Mouse (Mus musculus): Measurements from ENCODE around the gene Slc2a5. TPM values are rescaled to one million over a fixed set of nuclear protein-coding genes. Genes with fewer than 3 reads are reported as not detected.

Slc2a5 gene
- 2.4 and 2.8 TPM in 2 replicates for polyA plus RNA-seq (2014; fragmentation: Nextera tagmentation; extraction: Ambion mirVana)

- no peak for ATAC-seq (ENCODE audit: low FRiP score)
- no peak within 1 kb of the TSS for H3K4me3 ChIP-seq (replicated peaks; ENCODE audit: low read length)
These were observed at the start of gene Slc2a5 for GRCm38 (mm10) chr4:150119055-150119454. Gene Slc2a5, plus strand, starts transcription at chr4:150119283.

GRCm38 (mm10) chr4:150070136-150070535, 48.9 kb upstream of the Slc2a5 start:
- Histone ChIP-seq H3K27ac (no peak overlapping the region), H3K4me1 (replicated peaks; ENCODE audit: control insufficient read depth, insufficient read depth, low read length) (no peaks in the 10 kb centered on the region), H3K9me3 (ENCODE audit: control insufficient read depth, low read length) (no peaks in the 10 kb centered on the region), H3K4me2 (replicated peaks) (no peak overlapping the region), H3K36me3 (replicated peaks; ENCODE audit: control insufficient read depth, insufficient read depth) (no peaks in the 10 kb centered on the region), H3K4me3 (replicated peaks; ENCODE audit: low read length) (no peak overlapping the region), H3K9ac (no peak overlapping the region), H3K27me3 (ENCODE audit: control insufficient read depth, insufficient read depth, low read length) (no peaks in the 10 kb centered on the region)
- DNase-seq (ENCODE audit: low spot score) (no peak), ATAC-seq (ENCODE audit: low FRiP score) (no peak)
- 50% methylated on average over 8 of the region's 8 CpGs for WGBS

More at GRCm38 (mm10) chr4:150119055-150119454, at the start of gene Slc2a5:
- H3K4me2 ChIP-seq (replicated peaks): peak within 1 kb of the TSS; percentile 39
- no peaks in the 10 kb centered on the region for H3K36me3 ChIP-seq (replicated peaks; ENCODE audit: control insufficient read depth, insufficient read depth)
- H3K27me3 ChIP-seq (ENCODE audit: control insufficient read depth, insufficient read depth, low read length): no peaks in the 10 kb centered on the region
- no peak within 1 kb of the TSS for H3K27ac ChIP-seq
- no peak within 1 kb of the TSS for H3K9ac ChIP-seq
- no peak for DNase-seq (ENCODE audit: low spot score)
- no peaks in the 10 kb centered on the region for H3K9me3 ChIP-seq (ENCODE audit: control insufficient read depth, low read length)
- 10% methylated on average over 12 of the region's 15 CpGs for WGBS
- H3K4me1 ChIP-seq (replicated peaks; ENCODE audit: control insufficient read depth, insufficient read depth, low read length): no peaks in the 10 kb centered on the region; the same call in 1 of the 2 replicates

DNA sequence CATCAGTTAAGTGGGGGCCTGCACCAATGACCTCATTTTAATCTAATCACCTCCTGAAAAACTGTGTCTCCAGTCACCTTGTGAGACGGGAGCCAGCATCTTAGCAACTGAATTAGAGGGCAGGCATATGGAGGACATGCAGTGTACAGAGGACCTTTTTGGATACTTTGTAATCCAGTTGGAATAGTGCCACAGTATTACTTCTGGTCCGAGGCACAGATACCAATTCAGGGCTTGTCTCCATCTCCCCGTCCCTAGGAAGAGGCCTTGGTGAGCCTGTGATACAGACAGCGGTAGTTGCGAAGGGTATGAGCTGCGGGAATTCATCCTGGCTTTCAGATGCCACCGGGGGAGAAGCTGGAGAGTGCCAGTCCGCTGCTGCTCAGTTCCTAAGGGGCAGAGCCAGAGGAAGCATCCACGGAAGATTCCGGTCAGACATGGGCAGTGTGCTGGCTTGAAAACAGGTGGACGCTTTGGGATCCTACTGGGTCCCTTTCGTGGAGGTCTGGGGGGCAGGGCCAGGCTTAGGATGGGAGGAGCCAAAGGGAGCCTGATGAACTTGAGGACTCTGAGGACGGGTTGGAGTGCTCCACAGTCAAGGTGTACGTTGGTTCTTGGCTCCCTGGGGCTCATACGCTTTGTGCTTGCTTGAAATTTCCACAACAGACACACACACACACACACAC, 46.5 kb upstream of the Slc2a5 start:
- Histone ChIP-seq H3K9me3 (ENCODE audit: control insufficient read depth, low read length) (no peaks in the 10 kb centered on the region), H3K4me1 (replicated peaks; ENCODE audit: control insufficient read depth, insufficient read depth, low read length) (no peaks in the 10 kb centered on the region), H3K27ac (no peak overlapping the region), H3K4me3 (replicated peaks; ENCODE audit: low read length) (no peak overlapping the region), H3K27me3 (ENCODE audit: control insufficient read depth, insufficient read depth, low read length) (no peaks in the 10 kb centered on the region), H3K9ac (no peak overlapping the region), H3K4me2 (replicated peaks) (no peak overlapping the region), H3K36me3 (replicated peaks; ENCODE audit: control insufficient read depth, insufficient read depth) (no peaks in the 10 kb centered on the region)
- DNase-seq (ENCODE audit: low spot score) (no peak), ATAC-seq (ENCODE audit: low FRiP score) (no peak)
- 50% methylated on average over 15 of the region's 15 CpGs for WGBS

GRCm38 (mm10) chr4:150073102-150073473, 46.0 kb upstream of the Slc2a5 start:
- Histone ChIP-seq H3K27me3 (ENCODE audit: control insufficient read depth, insufficient read depth, low read length) (no peaks in the 10 kb centered on the region), H3K9ac (no peak overlapping the region), H3K27ac (no peak overlapping the region), H3K4me1 (replicated peaks; ENCODE audit: control insufficient read depth, insufficient read depth, low read length) (no peaks in the 10 kb centered on the region), H3K4me3 (replicated peaks; ENCODE audit: low read length) (no peak overlapping the region), H3K36me3 (replicated peaks; ENCODE audit: control insufficient read depth, insufficient read depth) (no peaks in the 10 kb centered on the region), H3K4me2 (replicated peaks) (no peak overlapping the region), H3K9me3 (ENCODE audit: control insufficient read depth, low read length) (no peaks in the 10 kb centered on the region)
- DNase-seq (ENCODE audit: low spot score) (peak; percentile 50), ATAC-seq (ENCODE audit: low FRiP score) (no peak)
- 14% methylated on average over 8 of the region's 8 CpGs for WGBS

- H3K4me2 ChIP-seq (replicated peaks): no peak overlapping the region
- H3K4me1 ChIP-seq (replicated peaks; ENCODE audit: control insufficient read depth, insufficient read depth, low read length): no peaks in the 10 kb centered on the region
- H3K4me3 ChIP-seq (replicated peaks; ENCODE audit: low read length): no peak overlapping the region
- H3K9me3 ChIP-seq (ENCODE audit: control insufficient read depth, low read length): no peaks in the 10 kb centered on the region
- no peak overlapping the region for H3K27ac ChIP-seq
- H3K36me3 ChIP-seq (replicated peaks; ENCODE audit: control insufficient read depth, insufficient read depth): no peaks in the 10 kb centered on the region
- DNase-seq (ENCODE audit: low spot score): no peak
- no peak overlapping the region for H3K9ac ChIP-seq
- ATAC-seq (ENCODE audit: low FRiP score): no peak
- no peaks in the 10 kb centered on the region for H3K27me3 ChIP-seq (ENCODE audit: control insufficient read depth, insufficient read depth, low read length)
- 90% methylated on average over 7 of the region's 7 CpGs for whole genome bisulfite sequencing
These were observed 43.7 kb upstream of the Slc2a5 start for GRCm38 (mm10) chr4:150075350-150075749.

- H3K27me3 ChIP-seq (ENCODE audit: control insufficient read depth, insufficient read depth, low read length): no peaks in the 10 kb centered on the region
- no peak overlapping the region for H3K9ac ChIP-seq
- no peak for DNase-seq (ENCODE audit: low spot score)
- ATAC-seq (ENCODE audit: low FRiP score): no peak
- H3K27ac ChIP-seq: no peak overlapping the region
- H3K9me3 ChIP-seq (ENCODE audit: control insufficient read depth, low read length): no peaks in the 10 kb centered on the region
- WGBS: 43% methylated on average over 18 of the region's 18 CpGs
- no peaks in the 10 kb centered on the region for H3K4me1 ChIP-seq (replicated peaks; ENCODE audit: control insufficient read depth, insufficient read depth, low read length)
- no peak overlapping the region for H3K4me3 ChIP-seq (replicated peaks; ENCODE audit: low read length)
- no peaks in the 10 kb centered on the region for H3K36me3 ChIP-seq (replicated peaks; ENCODE audit: control insufficient read depth, insufficient read depth)
- H3K4me2 ChIP-seq (replicated peaks): no peak overlapping the region
These were observed 42.9 kb upstream of the Slc2a5 start for GRCm38 (mm10) chr4:150076147-150076546.

- H3K27ac ChIP-seq: no peak overlapping the region
- H3K9ac ChIP-seq: no peak overlapping the region
- 84% methylated on average over 2 of the region's 2 CpGs for WGBS
- no peaks in the 10 kb centered on the region for H3K36me3 ChIP-seq (replicated peaks; ENCODE audit: control insufficient read depth, insufficient read depth)
- H3K4me3 ChIP-seq (replicated peaks; ENCODE audit: low read length): no peak overlapping the region
- DNase-seq (ENCODE audit: low spot score): no peak
- no peaks in the 10 kb centered on the region for H3K9me3 ChIP-seq (ENCODE audit: control insufficient read depth, low read length)
- no peaks in the 10 kb centered on the region for H3K4me1 ChIP-seq (replicated peaks; ENCODE audit: control insufficient read depth, insufficient read depth, low read length)
- H3K27me3 ChIP-seq (ENCODE audit: control insufficient read depth, insufficient read depth, low read length): no peaks in the 10 kb centered on the region
- H3K4me2 ChIP-seq (replicated peaks): no peak overlapping the region
- no peak for ATAC-seq (ENCODE audit: low FRiP score)
These were observed 40.4 kb upstream of the Slc2a5 start for GRCm38 (mm10) chr4:150078646-150079045.

- Histone ChIP-seq H3K4me2 (replicated peaks) (no peak overlapping the region), H3K36me3 (replicated peaks; ENCODE audit: control insufficient read depth, insufficient read depth) (no peaks in the 10 kb centered on the region), H3K4me3 (replicated peaks; ENCODE audit: low read length) (no peak overlapping the region), H3K27me3 (ENCODE audit: control insufficient read depth, insufficient read depth, low read length) (no peaks in the 10 kb centered on the region), H3K27ac (no peak overlapping the region), H3K4me1 (replicated peaks; ENCODE audit: control insufficient read depth, insufficient read depth, low read length) (no peaks in the 10 kb centered on the region), H3K9ac (no peak overlapping the region), H3K9me3 (ENCODE audit: control insufficient read depth, low read length) (no peaks in the 10 kb centered on the region)
- no peak for ATAC-seq (ENCODE audit: low FRiP score)
- WGBS: 75% methylated on average over 7 of the region's 7 CpGs
- DNase-seq (ENCODE audit: low spot score): no peak
These were observed 39.8 kb upstream of the Slc2a5 start for GRCm38 (mm10) chr4:150079244-150079643.

GRCm38 (mm10) chr4:150080330-150080967, 38.6 kb upstream of the Slc2a5 start:
- no peaks in the 10 kb centered on the region for H3K27me3 ChIP-seq (ENCODE audit: control insufficient read depth, insufficient read depth, low read length)
- H3K9me3 ChIP-seq (ENCODE audit: control insufficient read depth, low read length): no peaks in the 10 kb centered on the region
- ATAC-seq (ENCODE audit: low FRiP score): no peak
- no peak for DNase-seq (ENCODE audit: low spot score)
- H3K4me1 ChIP-seq (replicated peaks; ENCODE audit: control insufficient read depth, insufficient read depth, low read length): no peaks in the 10 kb centered on the region
- 87% methylated on average over 11 of the region's 11 CpGs for WGBS
- H3K4me2 ChIP-seq (replicated peaks): no peak overlapping the region
- no peak overlapping the region for H3K27ac ChIP-seq
- H3K9ac ChIP-seq: no peak overlapping the region
- no peaks in the 10 kb centered on the region for H3K36me3 ChIP-seq (replicated peaks; ENCODE audit: control insufficient read depth, insufficient read depth)
- H3K4me3 ChIP-seq (replicated peaks; ENCODE audit: low read length): no peak overlapping the region
